Mouse (Mus musculus): Measurements from ENCODE around the gene Sort1. TPM values are rescaled to one million over a fixed set of nuclear protein-coding genes. Genes with fewer than 3 reads are reported as not detected.
A peak's percentile ranks its signal among the peaks of the same experiment; 100 is the strongest.

Sort1 gene
- total RNA-seq, 2 experiments from 2014 or later, result 41.3 to 72.6 TPM

DNA sequence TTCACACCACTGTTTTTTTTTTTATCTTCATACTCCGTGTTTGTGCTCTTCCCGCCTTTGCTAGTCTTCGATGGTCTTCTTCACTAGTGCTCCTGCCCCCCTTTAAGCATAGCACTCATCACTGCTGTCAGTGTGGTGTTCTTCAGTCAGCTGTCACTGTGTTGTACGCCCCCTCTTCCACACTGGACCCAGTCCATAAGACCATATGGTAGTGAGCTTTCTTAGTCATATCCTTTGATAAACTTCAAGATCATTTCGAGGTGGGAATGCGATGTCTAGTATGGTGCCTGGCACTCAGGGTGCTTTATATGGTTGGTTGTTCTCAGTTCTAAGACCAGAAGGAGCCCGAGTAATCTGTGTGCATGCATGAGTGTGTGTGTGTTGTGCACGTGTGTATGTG is 43.4 kb downstream of the Sort1 start:
- DNase-seq (ENCODE audit: low spot score in 2 of 2), result no peak

- no peak for DNase-seq (ENCODE audit: low spot score in 2 of 2)
These were observed 44.0 kb downstream of the Sort1 start for GRCm38 (mm10) chr3:108327916-108328315.

DNA sequence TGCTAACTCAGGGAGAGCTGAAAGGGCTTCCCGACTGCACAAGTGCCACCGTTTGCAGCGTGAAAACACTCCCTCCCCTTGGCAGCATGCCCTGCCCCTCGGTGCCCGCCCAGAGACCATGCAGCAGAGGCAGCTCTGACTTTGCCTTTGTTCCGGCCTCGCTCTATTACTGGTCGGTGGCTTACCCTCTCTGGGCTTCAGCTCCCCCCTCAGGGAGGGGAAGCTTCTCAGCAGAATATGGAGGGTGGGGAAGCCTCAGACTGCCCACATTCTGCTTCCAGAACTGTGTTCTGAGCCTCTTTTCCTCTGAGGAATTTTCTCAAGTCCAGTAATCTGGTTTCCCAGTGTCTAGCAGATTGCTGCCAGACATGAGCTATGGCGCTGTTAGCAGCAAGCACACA is 44.6 kb downstream of the Sort1 start:
- peak; percentile 51 to 55 for DNase-seq (ENCODE audit: low spot score in 2 of 2)

GRCm38 (mm10) chr3:108330812-108331211 is 46.9 kb downstream of the Sort1 start:
- DNase-seq (ENCODE audit: low spot score in 2 of 2), result no peak

GRCm38 (mm10) chr3:108336878-108337277 is 53.0 kb downstream of the Sort1 start:
- DNase-seq (ENCODE audit: low spot score in 2 of 2), result no peak

GRCm38 (mm10) chr3:108341040-108341439 is 57.2 kb downstream of the Sort1 start:
- no peak for DNase-seq (ENCODE audit: low spot score in 2 of 2)

DNA sequence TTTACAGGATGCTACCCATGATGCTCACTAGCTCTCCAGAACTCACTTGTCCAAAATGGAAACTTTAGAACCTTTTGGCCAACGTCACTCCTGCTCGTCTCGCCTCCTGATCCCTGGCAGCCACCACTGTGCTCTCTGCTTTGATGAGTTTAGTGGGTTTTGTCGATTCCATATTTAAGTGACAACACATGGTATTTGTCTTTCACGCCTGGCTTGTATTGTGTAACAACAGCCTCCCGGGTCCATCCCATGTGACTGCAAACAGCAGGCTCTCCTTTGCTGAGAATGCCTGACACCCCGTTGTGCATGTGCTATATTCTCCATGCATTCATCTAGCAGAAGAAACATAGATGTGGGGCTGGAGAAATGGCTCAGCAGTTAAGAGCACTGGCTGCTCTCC is 58.3 kb downstream of the Sort1 start:
- no peak for DNase-seq (ENCODE audit: low spot score in 2 of 2)

DNA sequence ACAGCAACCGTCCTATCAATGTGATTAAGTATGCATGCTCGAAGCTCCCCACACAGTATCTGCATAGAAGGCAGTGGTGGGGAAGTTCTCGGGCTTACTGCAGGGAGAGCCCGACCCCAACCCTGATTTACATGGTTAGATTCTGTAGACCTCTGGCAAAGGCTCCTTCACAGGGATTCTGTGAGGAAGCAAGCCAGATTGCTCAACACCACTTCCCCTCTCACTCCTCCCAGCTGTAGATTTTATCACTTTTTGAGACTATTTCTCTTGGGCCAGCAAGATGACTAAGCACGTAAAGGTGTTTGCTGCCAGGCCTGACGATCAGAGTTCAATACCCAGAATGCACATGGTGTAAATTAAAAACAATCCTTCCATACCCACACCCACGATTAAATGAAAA is 62.0 kb downstream of the Sort1 start:
- no peak for DNase-seq (ENCODE audit: low spot score in 2 of 2)

DNA sequence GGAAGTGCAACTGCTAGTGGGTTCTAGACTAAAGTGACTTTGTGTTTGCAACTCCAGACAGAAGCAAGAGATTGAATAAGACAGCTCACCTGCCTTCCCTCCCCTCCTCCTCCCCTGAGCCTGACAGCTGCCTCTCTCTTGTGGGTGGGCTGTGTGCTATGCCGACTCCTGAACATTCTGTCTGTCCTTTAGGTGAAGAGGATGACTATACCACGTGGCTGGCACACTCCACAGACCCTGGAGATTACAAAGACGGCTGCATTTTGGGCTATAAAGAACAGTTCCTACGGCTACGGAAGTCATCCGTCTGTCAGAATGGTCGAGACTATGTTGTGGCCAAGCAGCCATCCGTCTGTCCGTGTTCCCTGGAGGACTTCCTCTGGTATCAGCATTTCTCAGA is 64.5 kb downstream of the Sort1 start:
- no peak for DNase-seq (ENCODE audit: low spot score in 2 of 2)

- DNase-seq (ENCODE audit: low spot score in 2 of 2), result no peak
These were observed 71.4 kb downstream of the Sort1 start for GRCm38 (mm10) chr3:108355245-108355644.

- no peak for DNase-seq (ENCODE audit: low spot score in 2 of 2)
These were observed 73.2 kb downstream of the Sort1 start for GRCm38 (mm10) chr3:108357051-108357450.

- no peak for DNase-seq (ENCODE audit: low spot score in 2 of 2)
These were observed 74.6 kb downstream of the Sort1 start for GRCm38 (mm10) chr3:108358445-108358844.

GRCm38 (mm10) chr3:108360894-108361293 is 77.0 kb downstream of the Sort1 start:
- no peak for DNase-seq (ENCODE audit: low spot score in 2 of 2)

DNA sequence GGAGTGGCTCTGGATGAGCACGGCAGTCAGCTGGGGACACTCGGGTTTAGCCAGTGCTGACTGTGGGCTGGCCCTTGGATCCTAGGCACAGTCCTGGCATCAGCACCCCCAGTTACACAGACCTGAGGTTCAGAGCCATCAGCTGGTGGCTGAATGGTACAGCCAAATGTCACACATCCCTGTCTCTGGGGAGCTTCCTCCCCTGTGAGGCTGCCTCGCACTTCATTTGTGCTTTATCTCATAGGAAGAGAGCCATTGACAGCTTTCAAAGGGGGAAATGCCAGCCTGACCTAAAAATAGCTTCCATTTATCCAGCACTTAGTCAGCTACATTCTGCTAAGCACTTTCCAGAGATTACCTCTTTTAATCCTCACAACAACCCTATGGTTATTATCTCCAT is 79.7 kb downstream of the Sort1 start:
- DNase-seq (ENCODE audit: low spot score in 2 of 2), result no peak

DNA sequence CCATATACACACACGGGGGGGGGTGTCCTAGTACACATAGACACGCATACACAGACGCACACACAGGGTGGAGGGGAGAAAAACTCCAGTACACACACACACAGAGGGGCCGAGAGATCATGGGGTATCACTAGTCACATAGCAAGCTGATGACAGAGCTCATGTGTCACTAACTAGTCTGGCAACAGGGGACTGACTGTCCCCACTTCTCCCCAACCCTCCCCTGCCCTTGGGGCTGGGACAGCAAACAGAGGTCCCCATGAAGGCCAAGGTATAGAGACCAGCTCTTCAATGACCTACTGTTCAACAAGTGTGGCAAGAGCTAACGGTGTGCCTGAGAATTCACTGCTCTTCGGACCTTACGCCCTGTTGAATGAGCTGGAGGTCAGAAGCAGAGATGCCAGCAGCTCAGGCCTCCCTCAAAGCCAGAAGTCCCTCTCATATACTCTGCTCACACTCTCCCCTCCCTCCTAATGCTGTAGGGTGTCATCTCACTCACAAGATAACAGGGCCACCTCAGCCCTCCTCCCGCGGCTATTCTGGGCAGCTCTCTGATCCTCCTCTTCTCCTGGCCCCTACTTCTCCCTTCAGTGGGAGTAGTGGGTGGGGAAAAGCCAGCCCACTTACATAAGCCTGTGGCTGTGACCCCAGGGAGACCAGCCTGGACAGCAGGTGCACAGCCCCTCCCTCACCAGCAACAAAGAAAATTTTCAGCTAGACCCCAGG is 80.6 kb downstream of the Sort1 start, which contains the start of gene Mybphl:
Mybphl (plus strand) TSS at position 642 of the 726 bp plus-strand sequence.
- no peak for DNase-seq (ENCODE audit: low spot score in 2 of 2)

DNA sequence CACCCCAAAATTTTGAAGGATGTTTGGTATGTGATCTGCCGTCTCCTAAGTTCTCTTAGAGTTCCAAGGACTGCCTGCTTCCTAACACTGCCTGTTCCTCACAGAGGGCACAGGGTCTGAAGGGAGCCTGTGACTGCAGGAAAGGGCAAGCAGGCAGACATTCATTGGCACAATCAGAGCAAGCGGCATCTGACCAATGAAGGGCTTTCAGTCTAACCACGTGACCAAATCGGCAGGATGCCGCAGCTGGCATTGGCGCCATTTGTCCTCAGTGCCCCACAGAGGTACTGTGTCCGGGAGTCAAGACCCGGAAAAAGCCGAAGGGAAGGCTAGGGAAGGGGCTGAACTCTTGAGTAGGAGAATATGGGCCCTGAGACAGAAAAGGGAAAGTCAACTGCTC is 83.3 kb downstream of the Sort1 start:
- no peak for DNase-seq (ENCODE audit: low spot score in 2 of 2)

- no peak for DNase-seq (ENCODE audit: low spot score in 2 of 2)
These were observed 83.9 kb downstream of the Sort1 start for GRCm38 (mm10) chr3:108367828-108368227.

DNA sequence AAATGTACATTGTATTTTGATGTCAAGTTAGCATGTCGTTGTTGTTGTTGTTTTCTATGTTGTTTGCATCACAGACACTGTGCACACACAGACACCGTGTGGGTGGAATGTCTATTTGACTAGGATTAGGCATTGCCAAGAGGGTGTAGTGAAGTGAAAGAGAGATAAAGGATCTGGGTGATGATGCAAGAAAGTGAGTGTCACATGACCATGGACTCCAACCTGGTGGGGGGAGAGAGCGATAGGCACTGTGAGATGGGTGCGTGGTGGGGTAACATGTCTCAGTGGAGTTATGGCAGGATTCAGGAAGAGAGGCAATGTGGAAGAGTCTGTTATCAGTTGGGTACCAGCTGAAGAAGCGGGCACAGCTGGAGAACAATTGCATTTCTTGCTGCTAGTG is 84.8 kb downstream of the Sort1 start:
- DNase-seq (ENCODE audit: low spot score in 2 of 2), result no peak

GRCm38 (mm10) chr3:108372274-108372673 is 88.4 kb downstream of the Sort1 start:
- DNase-seq (ENCODE audit: low spot score in 2 of 2), result no peak

DNA sequence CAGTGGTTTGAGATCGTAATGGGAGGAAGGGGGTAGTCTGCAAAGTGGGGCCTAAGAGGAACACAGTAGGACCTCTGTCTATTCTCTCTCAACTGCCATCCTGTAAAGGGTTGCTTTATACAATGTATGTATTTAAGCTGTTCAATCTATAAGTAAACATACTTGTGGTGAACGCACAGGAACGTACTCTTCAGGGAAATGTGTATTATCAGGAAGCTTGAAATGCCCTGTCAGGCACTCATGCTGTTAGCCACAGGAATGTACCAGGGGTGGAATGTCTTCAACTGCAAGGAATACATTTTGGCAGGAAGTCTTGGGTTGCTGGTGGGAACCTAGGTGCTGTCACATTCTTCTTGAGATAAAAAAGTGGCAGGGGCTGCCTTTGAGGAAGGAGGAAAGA is 88.8 kb downstream of the Sort1 start:
- DNase-seq (ENCODE audit: low spot score in 2 of 2), result no peak

DNA sequence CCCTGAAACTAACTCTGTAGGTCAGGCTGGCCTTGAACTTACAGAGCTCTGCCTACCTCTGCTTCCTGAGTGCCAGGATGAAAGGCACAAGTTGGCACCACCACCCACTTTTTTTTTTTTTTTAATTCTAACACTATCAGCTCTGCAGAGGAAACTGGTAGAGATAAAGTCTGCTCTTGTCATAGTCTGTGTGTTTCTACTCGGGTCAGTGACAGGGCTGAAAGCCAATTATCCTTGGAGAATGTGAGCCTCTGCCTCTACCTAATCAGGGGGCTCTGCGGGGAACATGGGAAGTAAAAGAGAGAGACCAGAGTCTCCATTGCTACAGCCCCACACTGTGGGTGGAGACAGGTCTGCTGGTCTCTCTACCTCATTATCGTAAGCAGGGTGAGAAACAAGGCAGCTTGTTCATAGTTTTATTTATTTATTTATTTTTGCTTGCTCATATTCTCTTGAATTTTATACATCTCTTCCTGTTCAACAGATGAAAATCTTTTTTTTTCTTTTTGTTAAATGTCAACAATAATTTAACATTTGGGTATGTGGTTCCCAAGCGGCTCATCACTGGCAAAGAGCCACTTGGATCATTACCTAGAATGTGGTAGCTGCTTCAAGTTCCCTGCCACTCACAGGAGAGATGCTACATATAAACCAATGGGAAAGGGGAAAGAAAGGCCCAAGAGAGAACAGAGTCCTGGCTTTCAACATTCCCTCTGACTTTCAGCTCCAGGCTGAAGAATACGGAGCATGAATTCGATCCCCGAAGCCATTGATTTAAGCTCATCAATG is 95.2 kb downstream of the Sort1 start:
- no peak for DNase-seq (ENCODE audit: low spot score in 2 of 2)

DNA sequence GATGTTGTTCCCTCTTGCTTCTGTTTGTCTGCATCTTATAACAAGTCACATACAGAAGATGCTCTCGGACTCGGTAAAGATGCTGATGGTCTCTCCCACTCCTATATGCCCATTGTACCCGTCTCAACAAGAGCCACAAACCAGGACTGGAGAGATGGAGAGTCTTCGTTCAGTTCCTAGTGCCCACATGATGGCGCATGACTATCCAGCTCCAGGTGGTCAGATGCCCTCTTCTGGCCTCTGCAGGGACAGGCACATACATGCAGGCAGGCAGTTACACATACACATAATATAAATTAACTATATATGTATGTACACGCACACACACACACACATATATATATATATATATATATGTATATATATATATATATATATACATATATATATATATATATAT is 96.8 kb downstream of the Sort1 start:
- DNase-seq (ENCODE audit: low spot score in 2 of 2), result no peak
